Mouse (Mus musculus): Measurements from ENCODE around the gene Rpp14. TPM values are rescaled to one million over a fixed set of nuclear protein-coding genes. Genes with fewer than 3 reads are reported as not detected.

The Rpp14 gene
- polyA plus RNA-seq, 1 experiment from 2014 or later: 34.0 TPM

DNA sequence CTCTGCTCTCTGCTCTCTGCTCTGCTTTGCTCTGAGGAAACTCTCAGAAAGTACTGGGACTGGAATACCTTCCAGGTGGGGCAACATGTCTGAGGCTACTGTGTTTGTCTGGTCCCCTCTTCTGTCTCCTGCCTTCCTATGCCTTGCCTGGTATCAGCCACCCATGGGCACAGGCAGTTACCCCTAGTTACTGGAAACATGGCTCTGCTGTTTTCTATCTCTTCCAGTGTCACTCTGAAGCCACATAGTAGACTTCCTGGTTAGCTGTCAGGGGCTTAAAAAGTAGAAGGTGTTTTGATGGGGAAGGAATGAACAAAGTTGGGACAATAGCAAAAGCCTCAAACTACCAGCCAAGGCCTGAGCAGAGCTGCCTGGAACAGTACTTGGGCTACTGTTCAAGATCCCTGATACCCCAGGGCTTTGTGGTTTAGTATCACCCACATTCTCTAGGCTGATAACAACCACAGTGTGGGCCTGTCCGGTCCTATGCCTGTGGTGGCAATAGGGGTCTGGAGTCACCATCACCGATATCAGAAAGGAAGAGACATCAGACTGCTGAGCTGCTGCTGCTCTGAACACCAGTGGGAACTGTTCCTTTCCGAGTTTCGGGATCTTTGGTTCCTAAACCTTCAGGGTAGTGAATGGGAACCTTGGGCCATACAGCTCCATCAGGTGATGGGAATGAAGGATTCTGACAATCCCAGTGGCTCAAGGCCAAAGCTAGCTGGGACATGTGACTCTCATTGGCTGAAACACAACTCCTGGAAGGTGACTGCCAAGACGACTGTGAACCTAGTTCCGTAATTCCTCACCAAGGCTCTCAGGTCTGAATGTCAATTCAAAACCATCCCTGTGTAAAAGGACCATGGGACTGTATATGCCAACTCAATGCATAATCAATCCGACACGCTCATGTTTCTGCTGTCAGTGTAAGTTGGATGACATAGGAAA is 16.1 kb upstream of the Rpp14 start:
- no peaks in the 10 kb centered on the region for H3K36me3 ChIP-seq (ENCODE audit: control insufficient read depth, insufficient read depth)
- 91% methylated on average over 8 of the region's 8 CpGs for WGBS
- no peak overlapping the region for H3K4me3 ChIP-seq (ENCODE audit: low read depth, low read length)
- TF ChIP-seq CTCF (IDR thresholded peaks at IDR 0.05; ENCODE audit: low read depth): no peak
- no peaks in the 10 kb centered on the region for H3K4me1 ChIP-seq (replicated peaks; ENCODE audit: control insufficient read depth, insufficient read depth, low read length)
- no peak for ATAC-seq
- H3K9ac ChIP-seq (ENCODE audit: low read depth, low read length): no peak overlapping the region
- H3K9me3 ChIP-seq (ENCODE audit: control insufficient read depth): no peaks in the 10 kb centered on the region
- no peaks in the 10 kb centered on the region for H3K27me3 ChIP-seq (replicated peaks; ENCODE audit: control insufficient read depth, insufficient read depth, low read length)
- no peak overlapping the region for H3K4me2 ChIP-seq (replicated peaks; ENCODE audit: low read depth)
- H3K27ac ChIP-seq (ENCODE audit: low read depth, low read length): no peak overlapping the region

DNA sequence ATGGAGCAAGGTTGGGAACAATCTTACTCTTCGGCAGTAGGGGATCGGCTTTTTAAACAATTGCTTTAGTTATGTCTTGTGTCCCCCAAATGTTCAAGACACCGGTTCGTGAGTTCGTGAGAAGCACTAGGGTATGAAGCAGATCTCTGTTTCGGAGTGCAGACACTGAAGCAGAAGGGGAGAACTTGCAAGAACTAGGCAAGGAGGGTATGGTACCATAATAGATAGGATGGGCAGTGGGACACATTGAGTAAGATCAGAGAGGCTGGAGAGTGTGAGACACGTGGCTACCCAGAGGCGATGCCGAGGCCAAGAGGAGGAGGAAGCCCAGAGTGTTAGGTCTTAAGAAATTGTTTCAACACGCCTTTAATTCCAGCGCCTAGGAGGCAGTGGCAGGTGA is 551 bp downstream of the Rpp14 start:
- no peaks in the 10 kb centered on the region for H3K27me3 ChIP-seq (replicated peaks; ENCODE audit: control insufficient read depth, insufficient read depth, low read length)
- WGBS: 2% methylated on average over 11 of the region's 11 CpGs
- H3K9me3 ChIP-seq (ENCODE audit: control insufficient read depth): no peaks in the 10 kb centered on the region
- no peak for TF ChIP-seq CTCF (IDR thresholded peaks at IDR 0.05; ENCODE audit: low read depth)
- peak overlapping the region; percentile 67 for H3K4me3 ChIP-seq (ENCODE audit: low read depth, low read length)
- peak overlapping the region; percentile 79 for H3K4me2 ChIP-seq (replicated peaks; ENCODE audit: low read depth)
- H3K9ac ChIP-seq (ENCODE audit: low read depth, low read length): peak overlapping the region; percentile 79
- peaks cover 22% of the 10 kb centered on the region for H3K36me3 ChIP-seq (ENCODE audit: control insufficient read depth, insufficient read depth)
- H3K4me1 ChIP-seq (replicated peaks; ENCODE audit: control insufficient read depth, insufficient read depth, low read length): 0 out of 2 replicates have a peak, but pooled peaks cover 7% of the 10 kb centered on the region
- ATAC-seq: peak; percentile 55
- peak overlapping the region; percentile 99 for H3K27ac ChIP-seq (ENCODE audit: low read depth, low read length)

DNA sequence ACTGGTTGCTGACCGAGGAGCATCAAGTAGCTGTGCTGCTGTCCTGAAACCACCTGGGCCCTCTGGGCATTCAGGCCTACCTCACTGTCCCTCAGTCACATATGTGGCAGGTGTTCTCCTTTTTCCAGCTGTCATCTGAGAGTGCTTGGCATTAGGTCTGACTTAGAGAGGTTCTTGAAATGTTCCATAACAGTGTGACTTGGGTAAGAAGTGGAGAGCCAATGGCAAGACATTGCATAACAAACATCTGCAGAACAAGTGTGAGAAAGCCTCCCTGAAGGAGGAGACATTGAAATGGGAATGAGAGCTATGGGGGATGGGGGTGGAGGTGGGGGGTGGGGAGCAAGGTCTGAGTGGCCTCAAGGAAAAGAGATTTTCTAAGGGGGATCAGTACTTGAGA is 2.8 kb downstream of the Rpp14 start:
- no peak overlapping the region for H3K9ac ChIP-seq (ENCODE audit: low read depth, low read length)
- WGBS: 97% methylated on average over 1 of the region's 1 CpGs
- 0 out of 2 replicates have a peak, but pooled peaks cover 7% of the 10 kb centered on the region for H3K4me1 ChIP-seq (replicated peaks; ENCODE audit: control insufficient read depth, insufficient read depth, low read length)
- H3K4me3 ChIP-seq (ENCODE audit: low read depth, low read length): no peak overlapping the region
- H3K36me3 ChIP-seq (ENCODE audit: control insufficient read depth, insufficient read depth): peaks cover 38% of the 10 kb centered on the region
- ATAC-seq: no peak
- H3K27me3 ChIP-seq (replicated peaks; ENCODE audit: control insufficient read depth, insufficient read depth, low read length): no peaks in the 10 kb centered on the region
- no peak for TF ChIP-seq CTCF (IDR thresholded peaks at IDR 0.05; ENCODE audit: low read depth)
- no peak overlapping the region for H3K4me2 ChIP-seq (replicated peaks; ENCODE audit: low read depth)
- no peaks in the 10 kb centered on the region for H3K9me3 ChIP-seq (ENCODE audit: control insufficient read depth)
- H3K27ac ChIP-seq (ENCODE audit: low read depth, low read length): no peak overlapping the region

DNA sequence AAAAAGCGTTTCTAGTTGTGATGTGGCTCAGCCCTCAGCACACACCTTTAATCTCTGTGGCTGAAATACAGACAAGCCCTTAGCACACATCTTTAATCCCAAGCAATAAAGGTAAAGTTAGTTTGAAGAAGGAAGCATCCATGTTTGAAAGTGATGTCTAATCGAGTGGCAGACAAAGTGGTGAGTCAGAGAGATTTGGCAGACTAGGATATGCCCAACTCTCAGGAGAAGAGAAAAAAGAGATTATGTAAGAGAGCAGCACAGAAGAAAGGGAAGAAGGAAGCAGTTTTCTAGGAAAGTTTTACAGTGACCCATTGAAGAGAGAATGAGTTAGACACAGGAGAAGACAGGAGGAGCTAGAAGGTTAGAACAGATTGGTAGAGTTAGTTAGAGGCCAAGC is 8.8 kb downstream of the Rpp14 start:
- ATAC-seq: no peak
- WGBS: 76% methylated on average over 2 of the region's 2 CpGs
- Histone ChIP-seq H3K9me3 (ENCODE audit: control insufficient read depth) (no peaks in the 10 kb centered on the region), H3K36me3 (ENCODE audit: control insufficient read depth, insufficient read depth) (peaks cover 62% of the 10 kb centered on the region), H3K27ac (ENCODE audit: low read depth, low read length) (no peak overlapping the region), H3K4me1 (replicated peaks; ENCODE audit: control insufficient read depth, insufficient read depth, low read length) (no peaks in the 10 kb centered on the region; the same call in 1 of the 2 replicates), H3K4me2 (replicated peaks; ENCODE audit: low read depth) (no peak overlapping the region), H3K27me3 (replicated peaks; ENCODE audit: control insufficient read depth, insufficient read depth, low read length) (no peaks in the 10 kb centered on the region), H3K9ac (ENCODE audit: low read depth, low read length) (no peak overlapping the region), H3K4me3 (ENCODE audit: low read depth, low read length) (no peak overlapping the region)
- no peak for TF ChIP-seq CTCF (IDR thresholded peaks at IDR 0.05; ENCODE audit: low read depth)

DNA sequence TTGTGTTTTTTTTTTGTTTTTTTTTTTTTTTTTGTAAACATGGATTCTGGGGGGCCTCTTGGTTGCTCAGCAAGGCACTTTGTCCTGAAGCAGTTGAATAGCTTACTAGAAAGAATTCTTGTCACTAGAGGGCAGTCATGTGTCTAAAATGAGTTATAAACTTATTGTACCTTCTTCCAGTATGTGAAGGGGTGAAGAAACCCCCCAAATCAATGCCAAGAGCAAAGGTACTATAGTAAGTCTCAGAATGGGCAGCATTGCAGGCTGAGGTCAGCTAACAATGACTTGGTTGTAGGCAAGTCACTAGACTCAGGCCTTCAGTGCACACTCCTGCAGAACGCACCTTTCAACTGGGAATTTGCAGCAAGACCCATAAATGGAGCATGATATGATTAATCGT is 12.4 kb downstream of the Rpp14 start:
- no peaks in the 10 kb centered on the region for H3K9me3 ChIP-seq (ENCODE audit: control insufficient read depth)
- H3K36me3 ChIP-seq (ENCODE audit: control insufficient read depth, insufficient read depth): peaks cover 33% of the 10 kb centered on the region
- no peak overlapping the region for H3K4me2 ChIP-seq (replicated peaks; ENCODE audit: low read depth)
- WGBS: 86% methylated on average over 2 of the region's 2 CpGs
- ATAC-seq: no peak
- no peaks in the 10 kb centered on the region for H3K27me3 ChIP-seq (replicated peaks; ENCODE audit: control insufficient read depth, insufficient read depth, low read length)
- H3K4me1 ChIP-seq (replicated peaks; ENCODE audit: control insufficient read depth, insufficient read depth, low read length): peaks cover 4% of the 10 kb centered on the region; the same call in 1 of the 2 replicates
- no peak overlapping the region for H3K4me3 ChIP-seq (ENCODE audit: low read depth, low read length)
- TF ChIP-seq CTCF (IDR thresholded peaks at IDR 0.05; ENCODE audit: low read depth): peak; percentile 72
- H3K27ac ChIP-seq (ENCODE audit: low read depth, low read length): no peak overlapping the region
- no peak overlapping the region for H3K9ac ChIP-seq (ENCODE audit: low read depth, low read length)

DNA sequence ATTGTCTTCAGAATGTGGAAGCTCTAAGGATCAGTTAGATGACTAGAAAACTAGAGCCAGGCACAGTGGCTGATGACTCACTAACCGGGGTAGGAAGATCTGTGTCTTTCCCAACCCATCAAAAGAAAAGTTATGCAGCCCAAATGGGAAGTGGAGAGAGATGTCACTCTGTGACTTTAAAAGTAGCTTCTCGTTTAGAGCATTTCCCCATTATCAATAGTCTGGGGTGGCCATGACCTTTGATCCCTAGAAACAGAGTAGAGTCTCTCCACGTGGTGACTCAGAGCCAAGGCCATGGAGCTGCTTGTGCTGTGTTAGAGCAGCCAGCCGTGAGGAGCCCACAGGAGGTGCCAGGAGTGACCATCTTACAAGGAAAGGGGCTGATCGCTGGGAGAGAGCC is 13.3 kb downstream of the Rpp14 start:
- Histone ChIP-seq H3K9me3 (ENCODE audit: control insufficient read depth) (no peaks in the 10 kb centered on the region), H3K27ac (ENCODE audit: low read depth, low read length) (peak overlapping the region; percentile 46; the same call in 1 of the 2 replicates), H3K4me3 (ENCODE audit: low read depth, low read length) (no peak overlapping the region), H3K27me3 (replicated peaks; ENCODE audit: control insufficient read depth, insufficient read depth, low read length) (no peaks in the 10 kb centered on the region), H3K36me3 (ENCODE audit: control insufficient read depth, insufficient read depth) (peaks cover 28% of the 10 kb centered on the region), H3K4me2 (replicated peaks; ENCODE audit: low read depth) (no peak overlapping the region), H3K9ac (ENCODE audit: low read depth, low read length) (no peak overlapping the region), H3K4me1 (replicated peaks; ENCODE audit: control insufficient read depth, insufficient read depth, low read length) (peaks cover 4% of the 10 kb centered on the region; the same call in 1 of the 2 replicates)
- WGBS: 46% methylated on average over 5 of the region's 5 CpGs
- no peak for TF ChIP-seq CTCF (IDR thresholded peaks at IDR 0.05; ENCODE audit: low read depth)
- peak; percentile 40; the same call in 1 of the 2 replicates for ATAC-seq
